Mouse (Mus musculus) hindbrain, postnatal 0 days (tissue): ENCODE measurements around the gene Acaa1a. TPM values are rescaled to one million over a fixed set of nuclear protein-coding genes. Genes with fewer than 3 reads are reported as not detected.

Source experiments
- ATAC-seq: fragments of 200-750 bp; cut with Nextera tagmentation; 2 replicates; pipeline ENCODE4 v1.8.0; 2017; ENCODE audit warnings: mild to moderate bottlenecking, moderate TSS enrichment, moderate library complexity
- DNase-seq: peaks from one replicate; pipeline ENCODE4 v3.0.0-alpha.2; 2015; ENCODE audit warnings: low spot score
- H3K27ac ChIP-seq: fragments of 300-500 bp; sonication (generic); 2 replicates; pipeline ENCODE4 v1.5.1; 2014; ENCODE audit warnings: mild to moderate bottlenecking
- H3K27me3 ChIP-seq: fragments of 300-500 bp; sonication (generic); 2 replicates; pipeline ENCODE4 v1.6.1; 2014; ENCODE audit warnings: low read length, mixed read lengths; ENCODE audit not compliant: insufficient read depth
- H3K36me3 ChIP-seq: fragments of 300-500 bp; sonication (generic); 2 replicates; pipeline ENCODE4 v1.6.1; 2014; ENCODE audit warnings: low read length, mixed read lengths; ENCODE audit not compliant: insufficient read depth
- H3K4me1 ChIP-seq: fragments of 300-500 bp; sonication (generic); 2 replicates; pipeline ENCODE4 v1.6.1; 2014; ENCODE audit warnings: antibody characterized with exemption, low read length, mixed read lengths; ENCODE audit not compliant: insufficient read depth
- H3K4me2 ChIP-seq: fragments of 300-500 bp; sonication (generic); 2 replicates; pipeline ENCODE4 v1.6.1; 2014; ENCODE audit warnings: low read depth, mild to moderate bottlenecking, low read length, moderate library complexity, mixed read lengths
- H3K4me3 ChIP-seq: fragments of 300-500 bp; sonication (generic); 2 replicates; pipeline ENCODE4 v1.5.1; 2014; ENCODE audit warnings: low read length
- H3K9ac ChIP-seq: fragments of 300-500 bp; sonication (generic); replicated peaks from 2 replicates; pipeline ENCODE4 v1.6.1; 2014; ENCODE audit warnings: mild to moderate bottlenecking, low read length, moderate library complexity, mixed read lengths
- H3K9me3 ChIP-seq: fragments of 300-500 bp; sonication (generic); 2 replicates; pipeline ENCODE4 v1.6.1; 2016; ENCODE audit warnings: low read length, mixed read lengths
- CTCF ChIP-seq: IDR thresholded peaks from 2 replicates; pipeline ENCODE4 v1.5.1; 2016; ENCODE audit warnings: antibody characterized with exemption, control low read depth, low read depth
- WGBS: fragments of 180-500 bp; shearing (Covaris S2); extraction: QIAGEN DNeasy Blood & Tissue Kit; methylation state at CpG from one replicate; pipeline ENCODE4 v1.1.7; 2014; 5-methylcytosine and 5-hydroxymethylcytosine counted together
- polyA plus RNA-seq: library from polyadenylated mRNA; unstranded; fragments of >200 nt; fragmentation: Nextera tagmentation; extraction: Ambion mirVana; gene quantifications from 2 replicates; pipeline ENCODE4 v1.2.1, GENCODE M21; 2015
- total RNA-seq: library from RNA; depleted of rRNA; stranded (reverse); fragments of >200 nt; gene quantifications from 2 replicates; pipeline ENCODE4 v1.2.3, GENCODE M21; 2014

Gene Acaa1a
- total and polyA plus RNA-seq, 2 experiments from 2014 or later, result 91.1 to 180 TPM

DNA sequence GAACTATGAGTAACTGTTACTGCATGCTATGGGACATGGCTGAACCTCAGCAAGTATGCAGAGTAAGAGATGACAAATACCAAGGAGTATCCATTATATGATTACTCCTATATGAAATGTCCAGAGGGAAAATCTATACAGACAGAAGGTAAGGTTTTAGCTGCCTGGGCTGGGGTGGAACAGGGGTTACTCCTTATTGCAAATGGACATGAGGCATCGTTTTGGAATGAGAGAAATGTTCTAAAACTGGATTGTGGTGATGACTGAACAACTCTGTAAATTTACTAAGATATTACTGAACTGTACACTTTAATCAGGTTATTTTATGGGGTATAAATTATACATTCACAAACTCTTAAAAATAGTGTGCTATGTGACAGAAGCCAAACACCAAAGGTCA is 20.6 kb upstream of the Acaa1a start:
- no peak overlapping the region for H3K4me3 ChIP-seq
- H3K27me3 ChIP-seq, result no peaks in the 10 kb centered on the region
- no peak for TF ChIP-seq CTCF
- H3K27ac ChIP-seq, result no peak overlapping the region
- WGBS, result 93% methylated on average over 1 of the region's 1 CpGs
- H3K4me2 ChIP-seq, result no peak overlapping the region
- no peaks in the 10 kb centered on the region for H3K36me3 ChIP-seq
- peaks cover 7% of the 10 kb centered on the region; the same call in 1 of the 2 replicates for H3K4me1 ChIP-seq
- DNase-seq, result no peak
- H3K9me3 ChIP-seq, result no peaks in the 10 kb centered on the region
- H3K9ac ChIP-seq, result no peak overlapping the region
- ATAC-seq, result no peak

GRCm38 (mm10) chr9:119320446-119320845 is 19.0 kb upstream of the Acaa1a start:
- H3K4me2 ChIP-seq, result peak overlapping the region; percentile 94
- H3K27me3 ChIP-seq, result no peaks in the 10 kb centered on the region
- peaks cover 7% of the 10 kb centered on the region; the same call in 1 of the 2 replicates for H3K4me1 ChIP-seq
- H3K27ac ChIP-seq, result no peak overlapping the region
- WGBS, result 88% methylated on average over 7 of the region's 7 CpGs
- H3K9ac ChIP-seq, result no peak overlapping the region; the same call in 1 of the 2 replicates
- H3K4me3 ChIP-seq, result no peak overlapping the region
- TF ChIP-seq CTCF, result no peak
- H3K9me3 ChIP-seq, result no peaks in the 10 kb centered on the region
- ATAC-seq, result no peak
- no peak for DNase-seq
- no peaks in the 10 kb centered on the region for H3K36me3 ChIP-seq

GRCm38 (mm10) chr9:119320946-119321345 is 18.5 kb upstream of the Acaa1a start:
- H3K4me2 ChIP-seq, result peak overlapping the region; percentile 94
- H3K4me3 ChIP-seq, result peak overlapping the region; percentile 92
- H3K9me3 ChIP-seq, result no peaks in the 10 kb centered on the region
- H3K27me3 ChIP-seq, result no peaks in the 10 kb centered on the region
- DNase-seq (no peak), ATAC-seq (no peak)
- no peak for TF ChIP-seq CTCF
- 0 out of 2 replicates have a peak overlapping the region, but pooled peaks have one; percentile 96 for H3K27ac ChIP-seq
- no peaks in the 10 kb centered on the region for H3K36me3 ChIP-seq
- peaks cover 7% of the 10 kb centered on the region; the same call in 1 of the 2 replicates for H3K4me1 ChIP-seq
- H3K9ac ChIP-seq, result peak overlapping the region; percentile 83; the same call in 1 of the 2 replicates
- WGBS, result 12% methylated on average over 7 of the region's 7 CpGs

DNA sequence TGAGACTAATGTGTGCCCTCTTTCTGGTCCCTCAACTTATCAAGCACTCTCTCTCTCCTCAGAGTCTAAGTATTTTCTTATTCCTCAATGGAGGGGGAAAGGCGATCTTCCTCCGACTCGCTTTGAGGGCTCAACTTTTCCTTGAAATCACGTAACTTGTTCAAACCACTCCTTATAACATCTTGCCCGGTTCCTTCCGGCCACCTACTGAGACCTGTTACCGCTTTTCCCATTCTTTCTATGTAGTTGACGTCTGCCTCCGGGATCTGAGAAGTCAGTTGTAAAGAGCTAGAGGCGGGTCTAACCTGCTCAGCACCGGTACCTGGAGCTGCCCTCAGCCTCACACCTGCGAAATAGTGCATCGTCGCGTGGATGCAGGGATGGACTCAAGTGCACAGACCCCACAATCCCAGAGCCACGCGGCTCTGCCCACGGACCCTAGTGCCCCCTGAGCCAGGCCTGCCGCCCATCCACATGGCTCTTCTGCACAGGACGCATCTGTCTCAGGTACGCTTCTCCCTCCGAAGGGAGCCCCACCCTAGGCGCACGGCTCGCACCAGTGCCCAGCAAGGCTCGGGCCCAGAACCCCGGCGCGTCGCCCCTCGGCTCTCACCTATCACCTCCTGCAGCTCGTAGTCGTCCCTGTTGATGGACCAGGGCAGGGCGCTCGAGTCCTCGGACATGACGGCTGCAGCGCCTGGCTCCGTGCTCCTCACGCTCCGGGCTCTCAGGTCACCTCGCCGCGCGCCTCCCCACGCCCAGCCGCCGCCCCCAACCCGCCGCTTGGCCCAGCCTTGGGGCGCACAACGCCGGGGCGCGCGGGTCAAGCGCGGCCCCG is 17.9 kb upstream of the Acaa1a start:
- Histone ChIP-seq H3K9me3 (no peaks in the 10 kb centered on the region), H3K9ac (peak overlapping the region; percentile 83), H3K27me3 (no peaks in the 10 kb centered on the region), H3K27ac (peak overlapping the region; percentile 96), H3K4me1 (peaks cover 7% of the 10 kb centered on the region; the same call in 1 of the 2 replicates), H3K4me2 (peak overlapping the region; percentile 94), H3K4me3 (peak overlapping the region; percentile 92), H3K36me3 (no peaks in the 10 kb centered on the region)
- no peak for TF ChIP-seq CTCF
- WGBS, result under 1% methylated on average over 50 of the region's 59 CpGs
- ATAC-seq (peak; percentile 16), DNase-seq (no peak)

DNA sequence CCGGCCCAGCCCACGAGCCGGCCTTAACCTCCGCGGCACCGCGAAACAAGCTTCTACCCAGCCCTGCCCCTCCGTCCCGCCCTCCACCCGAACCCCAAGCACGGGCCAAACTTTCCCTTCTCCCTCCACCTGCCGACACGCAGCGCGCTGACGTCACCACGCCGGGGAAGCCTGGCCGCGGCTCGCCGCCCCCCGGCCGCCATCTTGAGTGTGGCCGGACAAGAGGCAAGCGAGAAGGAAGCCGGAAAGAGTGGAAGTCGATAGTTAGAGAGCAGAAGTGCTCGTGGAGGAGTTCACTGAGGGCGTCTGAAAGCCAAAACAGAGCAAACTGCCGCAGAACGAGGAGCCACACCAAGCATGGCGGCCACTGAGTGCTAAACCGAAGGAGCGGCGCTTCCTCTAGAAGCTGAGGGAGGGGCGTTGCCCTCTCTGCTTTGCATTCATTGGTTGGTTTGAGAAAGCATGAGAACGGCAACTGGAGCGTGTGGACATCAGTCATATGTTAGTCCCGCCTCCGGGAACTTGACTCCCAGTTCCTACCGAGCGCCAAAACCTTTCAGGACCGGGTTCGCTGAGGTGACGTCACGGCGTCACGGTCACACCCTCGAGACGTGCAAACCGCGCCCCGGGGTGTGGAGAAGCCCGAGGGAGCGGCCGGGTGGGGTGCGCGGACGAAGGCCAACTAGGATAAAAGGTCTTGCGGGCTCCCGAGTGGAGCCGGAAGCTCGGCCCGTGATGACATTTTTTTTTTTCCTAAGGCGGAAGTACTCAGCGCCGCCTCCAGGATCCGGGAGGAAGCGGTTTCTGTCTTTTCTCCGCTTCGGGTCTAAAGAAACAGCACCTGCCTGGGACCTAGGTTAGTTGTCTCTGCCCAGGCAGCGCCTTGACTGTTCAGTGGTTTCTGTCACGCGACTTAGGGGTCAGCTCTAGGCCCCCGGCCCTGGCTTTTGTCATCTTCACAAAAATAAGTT is 16.9 kb upstream of the Acaa1a start, which contains the start of gene Oxsr1:
Oxsr1 (minus strand) TSS at position 139 of the 971 bp plus-strand sequence.
- peak; percentile 72 for TF ChIP-seq CTCF
- peaks cover 7% of the 10 kb centered on the region; the same call in 1 of the 2 replicates for H3K4me1 ChIP-seq
- DNase-seq, result peak; percentile 99

DNA sequence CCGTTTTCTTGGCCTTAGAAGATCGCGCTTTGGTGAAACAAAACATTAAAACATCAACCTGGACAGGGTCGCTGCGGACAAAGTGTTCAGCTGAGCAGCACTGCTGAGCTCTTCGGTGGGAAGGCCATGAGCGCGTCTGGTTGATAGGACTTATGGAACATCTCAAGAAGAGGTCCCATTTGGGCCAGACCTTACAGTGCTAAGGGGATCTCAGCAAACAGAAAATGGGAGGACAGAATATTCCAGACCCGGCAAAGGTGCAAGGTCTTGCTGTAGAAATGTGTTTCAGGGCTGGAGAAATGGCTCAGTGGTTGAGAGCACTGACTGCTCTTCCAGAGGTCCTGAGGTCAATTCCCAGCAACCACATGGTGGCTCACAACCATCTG is 16.2 kb upstream of the Acaa1a start:
- no peak for DNase-seq
- peak overlapping the region; percentile 94 for H3K4me2 ChIP-seq
- peak overlapping the region; percentile 83 for H3K9ac ChIP-seq
- peak overlapping the region; percentile 96 for H3K27ac ChIP-seq
- no peak for ATAC-seq
- 8% methylated on average over 9 of the region's 9 CpGs for WGBS
- TF ChIP-seq CTCF, result no peak
- H3K4me3 ChIP-seq, result peak overlapping the region; percentile 92
- no peaks in the 10 kb centered on the region for H3K27me3 ChIP-seq
- H3K9me3 ChIP-seq, result no peaks in the 10 kb centered on the region
- no peaks in the 10 kb centered on the region for H3K36me3 ChIP-seq
- H3K4me1 ChIP-seq, result peaks cover 7% of the 10 kb centered on the region; the same call in 1 of the 2 replicates

More for the DNA sequence above, 16.9 kb upstream of the Acaa1a start, which contains the start of gene Oxsr1:
- no peaks in the 10 kb centered on the region for H3K36me3 ChIP-seq
- ATAC-seq, result peak; percentile 98
- peak within 1 kb of the TSS; percentile 92 for H3K4me3 ChIP-seq
- peak within 1 kb of the TSS; percentile 94 for H3K4me2 ChIP-seq
- H3K27ac ChIP-seq, result peak within 1 kb of the TSS; percentile 96
- 1% methylated on average over 74 of the region's 76 CpGs for WGBS
- H3K27me3 ChIP-seq, result no peaks in the 10 kb centered on the region
- H3K9me3 ChIP-seq, result no peaks in the 10 kb centered on the region
- peak within 1 kb of the TSS; percentile 83 for H3K9ac ChIP-seq
